Mouse (Mus musculus): ENCODE measurements around the gene Zfp871. TPM values are rescaled to one million over a fixed set of nuclear protein-coding genes. Genes with fewer than 3 reads are reported as not detected.

Zfp871 gene
- total and polyA plus RNA-seq, 3 experiments: 9.3 to 13.4 (median 9.8) TPM

- dilution Hi-C loops (cut with MboI; ENCODE audit: extremely low pct_ligation_motif_present, extremely low pct_unique_long_range_greater_than_20kb, low sequenced_read_pairs): no loop called here
- Histone ChIP-seq H3K9me3 (replicated peaks; ENCODE audit: low read length) (no peaks in the 10 kb centered on the region), H3K27me3 (replicated peaks) (no peaks in the 10 kb centered on the region), H3K4me1 (ENCODE audit: control insufficient read depth in 1 of 2, insufficient read depth in 2 of 2) (no peaks in the 10 kb centered on the region), H3K4me2 (ENCODE audit: insufficient read depth, low read depth, poor library complexity, severe bottlenecking) (no peak overlapping the region), H3K9ac (ENCODE audit: insufficient read depth, low read depth) (no peak overlapping the region), H3K36me3 (replicated peaks in 1 of 2; ENCODE audit: control insufficient read depth in 1 of 2, insufficient read depth in 1 of 2, low read length in 1 of 2) (no peaks in the 10 kb centered on the region), H3K27ac (ENCODE audit: insufficient read depth, low read depth) (no peak overlapping the region), H3K79me2 (replicated peaks; ENCODE audit: control insufficient read depth, extremely low read depth, insufficient read depth, poor library complexity, severe bottlenecking) (no peaks in the 10 kb centered on the region), H3K4me3 (replicated peaks in 1 of 3; ENCODE audit: low read depth in 2 of 3, low read length in 2 of 3, poor library complexity in 1 of 3) (no peak overlapping the region)
- in situ Hi-C loops (cut with MboI; ENCODE audit: low pct_ligation_motif_present, low pct_unique_long_range_greater_than_20kb, low sequenced_read_pairs): no loop called here
- no peak for TF ChIP-seq TCF12 (IDR thresholded peaks at IDR 0.05; ENCODE audit: low read depth, low read length)
- TF ChIP-seq GABPA (IDR thresholded peaks at IDR 0.05; ENCODE audit: insufficient replicate concordance, low read depth, low read length): no peak
- no peak for TF ChIP-seq MYC (IDR thresholded peaks at IDR 0.05; ENCODE audit: low read depth, low read length)
- TF ChIP-seq MAFK (IDR thresholded peaks at IDR 0.05; ENCODE audit: insufficient replicate concordance, low read length): no peak
- TF ChIP-seq ELF1 (IDR thresholded peaks at IDR 0.05; ENCODE audit: low read depth, low read length): no peak
- TF ChIP-seq ZC3H11A (IDR thresholded peaks at IDR 0.05; ENCODE audit: low read depth, low read length): no peak
- TF ChIP-seq CTCF (conservative IDR thresholded peaks at IDR 0.05 in 1 of 2, IDR thresholded peaks at IDR 0.05 in 1 of 2; ENCODE audit: low read depth in 2 of 2, low read length in 2 of 2): no peak
- no peak for DNase-seq (ENCODE audit: extremely low read depth)
Measured at GRCm38 (mm10) chr17:32753634-32754033, 34.5 kb downstream of the Zfp871 start.

DNA sequence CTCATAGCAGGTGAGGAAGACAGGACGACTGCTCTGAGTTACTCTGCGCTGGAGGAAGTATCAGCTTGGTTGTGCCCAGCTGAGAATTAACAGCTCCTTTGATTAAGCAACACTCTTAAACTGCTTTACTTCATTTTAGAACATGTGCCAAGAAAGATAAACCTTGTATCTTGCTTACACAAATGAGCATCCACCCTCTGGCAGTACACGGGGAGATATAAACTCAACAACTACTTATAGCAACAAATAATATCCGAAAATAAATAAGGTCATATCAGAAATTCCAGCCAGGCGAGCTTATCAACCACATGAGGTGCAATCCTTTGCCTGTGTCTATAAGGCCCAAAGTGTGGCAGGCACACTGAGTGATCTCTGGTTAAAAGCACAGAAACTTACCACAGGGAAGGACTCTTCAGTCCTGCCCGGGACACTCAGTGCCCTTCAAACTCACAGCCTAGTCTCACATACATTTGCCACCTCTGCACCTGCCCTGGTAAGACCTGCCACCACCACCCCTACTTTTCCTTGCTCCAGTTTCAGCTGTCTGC, 35.2 kb downstream of the Zfp871 start:
- in situ Hi-C loops (cut with MboI; ENCODE audit: low pct_ligation_motif_present, low pct_unique_long_range_greater_than_20kb, low sequenced_read_pairs): no loop called here
- dilution Hi-C loops (cut with MboI; ENCODE audit: extremely low pct_ligation_motif_present, extremely low pct_unique_long_range_greater_than_20kb, low sequenced_read_pairs): no loop called here
- Histone ChIP-seq H3K27me3 (replicated peaks) (no peaks in the 10 kb centered on the region), H3K4me3 (replicated peaks in 1 of 3; ENCODE audit: low read depth in 2 of 3, low read length in 2 of 3, poor library complexity in 1 of 3) (no peak overlapping the region), H3K4me2 (ENCODE audit: insufficient read depth, low read depth, poor library complexity, severe bottlenecking) (no peak overlapping the region), H3K79me2 (replicated peaks; ENCODE audit: control insufficient read depth, extremely low read depth, insufficient read depth, poor library complexity, severe bottlenecking) (no peaks in the 10 kb centered on the region), H3K9ac (ENCODE audit: insufficient read depth, low read depth) (no peak overlapping the region), H3K27ac (ENCODE audit: insufficient read depth, low read depth) (no peak overlapping the region), H3K9me3 (replicated peaks; ENCODE audit: low read length) (no peaks in the 10 kb centered on the region), H3K36me3 (replicated peaks in 1 of 2; ENCODE audit: control insufficient read depth in 1 of 2, insufficient read depth in 1 of 2, low read length in 1 of 2) (no peaks in the 10 kb centered on the region), H3K4me1 (ENCODE audit: control insufficient read depth in 1 of 2, insufficient read depth in 2 of 2) (no peaks in the 10 kb centered on the region)
- no peak for TF ChIP-seq ETS1 (conservative IDR thresholded peaks at IDR 0.05; ENCODE audit: low read depth, low read length)
- TF ChIP-seq ZNF384 (IDR thresholded peaks at IDR 0.05; ENCODE audit: low read depth, low read length): no peak
- no peak for TF ChIP-seq POLR2AphosphoS2 (IDR thresholded peaks at IDR 0.05; ENCODE audit: low read depth, low read length)
- no peak for DNase-seq (ENCODE audit: extremely low read depth)

- H3K27me3 ChIP-seq (replicated peaks): no peaks in the 10 kb centered on the region
- H3K4me2 ChIP-seq (ENCODE audit: insufficient read depth, low read depth, poor library complexity, severe bottlenecking): peak overlapping the region; percentile 61
- dilution Hi-C loops (cut with MboI; ENCODE audit: extremely low pct_ligation_motif_present, extremely low pct_unique_long_range_greater_than_20kb, low sequenced_read_pairs) (no loop called here), in situ Hi-C loops (cut with MboI; ENCODE audit: low pct_ligation_motif_present, low pct_unique_long_range_greater_than_20kb, low sequenced_read_pairs) (no loop called here)
- TF ChIP-seq MAFK (IDR thresholded peaks at IDR 0.05; ENCODE audit: insufficient replicate concordance, low read length): no peak
- no peak for TF ChIP-seq HCFC1 (IDR thresholded peaks at IDR 0.05; ENCODE audit: low read depth, low read length)
- no peak for TF ChIP-seq USF2 (conservative IDR thresholded peaks at IDR 0.05; ENCODE audit: low read depth, low read length)
- TF ChIP-seq SIN3A (IDR thresholded peaks at IDR 0.05; ENCODE audit: low read length): no peak
- TF ChIP-seq UBTF (IDR thresholded peaks at IDR 0.05; ENCODE audit: low read depth, low read length): no peak
- no peak for TF ChIP-seq MXI1 (IDR thresholded peaks at IDR 0.05; ENCODE audit: low read depth, low read length)
- no peak for TF ChIP-seq IRF4 (IDR thresholded peaks at IDR 0.05; ENCODE audit: low read depth, low read length)
- no peak for TF ChIP-seq ETS1 (conservative IDR thresholded peaks at IDR 0.05; ENCODE audit: low read depth, low read length)
- TF ChIP-seq USF1 (IDR thresholded peaks at IDR 0.05; ENCODE audit: low read depth, low read length): no peak
- TF ChIP-seq E2F4 (IDR thresholded peaks at IDR 0.05; ENCODE audit: insufficient replicate concordance, low read depth, low read length): no peak
- TF ChIP-seq EP300 (IDR thresholded peaks at IDR 0.05; ENCODE audit: low read length): no peak
- no peak for TF ChIP-seq JUN (IDR thresholded peaks at IDR 0.05; ENCODE audit: insufficient read depth, low read depth, low read length)
- no peaks in the 10 kb centered on the region for H3K4me1 ChIP-seq (ENCODE audit: control insufficient read depth in 1 of 2, insufficient read depth in 2 of 2)
- H3K9me3 ChIP-seq (replicated peaks; ENCODE audit: low read length): no peaks in the 10 kb centered on the region
- no peak overlapping the region for H3K4me3 ChIP-seq (replicated peaks in 1 of 3; ENCODE audit: low read depth in 2 of 3, low read length in 2 of 3, poor library complexity in 1 of 3)
- H3K27ac ChIP-seq (ENCODE audit: insufficient read depth, low read depth): no peak overlapping the region
- no peaks in the 10 kb centered on the region for H3K79me2 ChIP-seq (replicated peaks; ENCODE audit: control insufficient read depth, extremely low read depth, insufficient read depth, poor library complexity, severe bottlenecking)
- DNase-seq (ENCODE audit: extremely low read depth): peak; percentile 6
- H3K36me3 ChIP-seq (replicated peaks in 1 of 2; ENCODE audit: control insufficient read depth in 1 of 2, insufficient read depth in 1 of 2, low read length in 1 of 2): no peaks in the 10 kb centered on the region
- no peak overlapping the region for H3K9ac ChIP-seq (ENCODE audit: insufficient read depth, low read depth)
Measured at GRCm38 (mm10) chr17:32750611-32751010, 37.5 kb downstream of the Zfp871 start.

All from CH12.LX (cell line).